Mouse (Mus musculus) olfactory bulb, adult 2 months (tissue): ENCODE measurements around the gene Olfr787.

Experiments
- CTCF ChIP-seq: fragments of 200-500 bp; IDR thresholded peaks from 2 replicates; pipeline ENCODE4 v1.5.1; 2012; ENCODE audit warnings: low read depth, mild to moderate bottlenecking, low read length, moderate library complexity; ENCODE audit not compliant: insufficient read depth
- POLR2A ChIP-seq: fragments of 200-500 bp; IDR thresholded peaks from 2 replicates; pipeline ENCODE4 v1.6.1; 2012; ENCODE audit warnings: mild to moderate bottlenecking, low read depth, low read length, moderate library complexity; ENCODE audit not compliant: insufficient read depth

GRCm38 (mm10) chr10:129461562-129461961 lies at the start of gene Olfr787:
- TF ChIP-seq CTCF (no peak), POLR2A (no peak)
